In genomic region chr7:6286921-6287531, GRCm38 (mm10) we compare ENCODE assay signal across 8 mouse cellular contexts. TPM values are rescaled to one million over a fixed set of nuclear protein-coding genes. Genes with fewer than 3 reads are reported as not detected.
A peak's percentile ranks its signal among the peaks of the same experiment; 100 is the strongest.
DNase-seq lines count a peak whose midpoint lies in the region; ATAC-seq and TF ChIP-seq lines count a peak whose summit lies in the region.

No protein-coding gene starts in this region.

- no peaks in the 10 kb centered on the region for H3K27me3 ChIP-seq in E14TG2a.4 (ENCODE audit: insufficient read depth, low read length)
- no peaks in the 10 kb centered on the region for H3K27me3 ChIP-seq in hindbrain, embryonic 14.5 days (ENCODE audit: control insufficient read depth, insufficient read depth, low read length)
- H3K27me3 ChIP-seq in neural tube, embryonic 15.5 days (replicated peaks), result no peaks in the 10 kb centered on the region

- H3K27ac ChIP-seq in cortical plate, adult 2 months (ENCODE audit: insufficient read depth, low read length), result no peak overlapping the region
- peak overlapping the region; percentile 79 for H3K27ac ChIP-seq in hindbrain, embryonic 14.5 days
- H3K27ac ChIP-seq in neural tube, embryonic 15.5 days (replicated peaks), result peak overlapping the region; percentile 81

- WGBS in hindbrain, embryonic 14.5 days, result 17% methylated on average over 15 of the region's 15 CpGs
- 13% methylated on average over 15 of the region's 15 CpGs for WGBS in neural tube, embryonic 15.5 days

- no peak for TF ChIP-seq CTCF in E14TG2a.4 (conservative IDR thresholded peaks at IDR 0.05; ENCODE audit: low read length)
- TF ChIP-seq CTCF in cortical plate, adult 2 months (IDR thresholded peaks at IDR 0.05; ENCODE audit: extremely low read depth, insufficient read depth, low read length), result no peak

- peak overlapping the region; percentile 82 for H3K4me3 ChIP-seq in E14TG2a.4 (replicated peaks; ENCODE audit: low read length)
- H3K4me3 ChIP-seq in cortical plate, adult 2 months (ENCODE audit: insufficient read depth, low read length), result peak overlapping the region; percentile 61
- peak overlapping the region; percentile 55 for H3K4me3 ChIP-seq in hindbrain, embryonic 14.5 days (replicated peaks; ENCODE audit: low read length)
- H3K4me3 ChIP-seq in neural tube, embryonic 15.5 days (replicated peaks), result peak overlapping the region; percentile 54

- H3K9me3 ChIP-seq in E14TG2a.4 (ENCODE audit: low read length), result no peaks in the 10 kb centered on the region
- H3K9me3 ChIP-seq in hindbrain, embryonic 14.5 days (ENCODE audit: control insufficient read depth, low read length), result no peaks in the 10 kb centered on the region
- no peaks in the 10 kb centered on the region for H3K9me3 ChIP-seq in neural tube, embryonic 15.5 days (replicated peaks)

- H3K4me1 ChIP-seq in E14TG2a.4 (replicated peaks; ENCODE audit: low read depth, low read length), result peaks cover 45% of the 10 kb centered on the region
- no peaks in the 10 kb centered on the region; the same call in 1 of the 2 replicates for H3K4me1 ChIP-seq in cortical plate, adult 2 months (ENCODE audit: control insufficient read depth, insufficient read depth, low read length)
- peaks cover 25% of the 10 kb centered on the region for H3K4me1 ChIP-seq in hindbrain, embryonic 14.5 days (replicated peaks; ENCODE audit: control insufficient read depth, insufficient read depth, low read length)
- H3K4me1 ChIP-seq in neural tube, embryonic 15.5 days, result peaks cover 34% of the 10 kb centered on the region

- ATAC-seq in hindbrain, embryonic 14.5 days (ENCODE audit: low FRiP score), result peak; percentile 34
- peak; percentile 18 for ATAC-seq in neural tube, embryonic 15.5 days (ENCODE audit: low FRiP score)

- H3K36me3 ChIP-seq in E14TG2a.4 (ENCODE audit: insufficient read depth, low read length), result peaks cover 4% of the 10 kb centered on the region; the same call in 1 of the 2 replicates
- H3K36me3 ChIP-seq in hindbrain, embryonic 14.5 days (replicated peaks; ENCODE audit: control insufficient read depth, insufficient read depth), result peaks cover 20% of the 10 kb centered on the region; the same call in 1 of the 2 replicates
- H3K36me3 ChIP-seq in neural tube, embryonic 15.5 days, result peaks cover 15% of the 10 kb centered on the region

- H3K9ac ChIP-seq in hindbrain, embryonic 14.5 days, result peak overlapping the region; percentile 76
- peak overlapping the region; percentile 54 for H3K9ac ChIP-seq in neural tube, embryonic 15.5 days (replicated peaks)

- TF ChIP-seq POLR2A in cortical plate, adult 2 months (IDR thresholded peaks at IDR 0.05; ENCODE audit: extremely low read depth, insufficient read depth, low read length), result no peak

- peak; percentile 58 for DNase-seq in cerebellum, adult 11-12 months
- no peak for DNase-seq in cerebellum, adult 11 months
- peak; percentile 75 for DNase-seq in hindbrain, embryonic 14.5 days (ENCODE audit: low spot score)
- DNase-seq in liver, result peak; percentile 77
- no peak for DNase-seq in yolk sac, embryonic 10.5 days (ENCODE audit: low spot score)

- peak overlapping the region; percentile 88 for H3K4me2 ChIP-seq in hindbrain, embryonic 14.5 days (replicated peaks)
- peak overlapping the region; percentile 68 for H3K4me2 ChIP-seq in neural tube, embryonic 15.5 days

RNA-seq across cellular contexts. Expression of gene Zfp667, which starts 0.6 kb away (rescaled TPM):
- 7.1 and 7.7 TPM in 2 replicates for polyA plus RNA-seq in cortical plate, adult 2 months (2012; rRNA removed)
- 14.4 and 19.1 TPM in 2 replicates for polyA plus RNA-seq in hindbrain, embryonic 14.5 days (2014; fragmentation: Nextera tagmentation; extraction: Ambion mirVana)
- 14.3 and 16.2 TPM in 2 replicates for polyA plus RNA-seq in neural tube, embryonic 15.5 days (2015; fragmentation: Nextera tagmentation; extraction: Ambion mirVana)

RNA-seq across cellular contexts. Expression of gene Epp13, which starts 34.5 kb away (rescaled TPM):
- polyA plus RNA-seq in cortical plate, adult 2 months (2012; rRNA removed), result not detected in 2 replicates
- not detected in 2 replicates for polyA plus RNA-seq in hindbrain, embryonic 14.5 days (2014; fragmentation: Nextera tagmentation; extraction: Ambion mirVana)
- polyA plus RNA-seq in neural tube, embryonic 15.5 days (2015; fragmentation: Nextera tagmentation; extraction: Ambion mirVana), result 0.37 TPM in 1 of 2 replicates, not detected in the other

RNA-seq across cellular contexts. Expression of gene Zfp583, which starts 44.1 kb away (rescaled TPM):
- polyA plus RNA-seq in cortical plate, adult 2 months (2012; rRNA removed), result 7.6 and 8.0 TPM in 2 replicates
- polyA plus RNA-seq in hindbrain, embryonic 14.5 days (2014; fragmentation: Nextera tagmentation; extraction: Ambion mirVana), result 14.4 and 18.2 TPM in 2 replicates
- 12.7 and 13.7 TPM in 2 replicates for polyA plus RNA-seq in neural tube, embryonic 15.5 days (2015; fragmentation: Nextera tagmentation; extraction: Ambion mirVana)

RNA-seq across cellular contexts. Expression of gene Gm3854, which starts 56.5 kb away (rescaled TPM):
- 3.4 and 4.2 TPM in 2 replicates for polyA plus RNA-seq in cortical plate, adult 2 months (2012; rRNA removed)
- 5.9 and 6.5 TPM in 2 replicates for polyA plus RNA-seq in hindbrain, embryonic 14.5 days (2014; fragmentation: Nextera tagmentation; extraction: Ambion mirVana)
- polyA plus RNA-seq in neural tube, embryonic 15.5 days (2015; fragmentation: Nextera tagmentation; extraction: Ambion mirVana), result 7.3 and 9.0 TPM in 2 replicates

Comparison
In these comparisons a context has a peak if more than half of its experiments do, and no peak if none do; other contexts are left out.
1. DNase-seq: peak in cerebellum, adult 11-12 months (single experiment), hindbrain, embryonic 14.5 days (single experiment) and liver (single experiment); none in cerebellum, adult 11 months (single experiment) and yolk sac, embryonic 10.5 days (single experiment).
2. Peak in every context shown above with its lines, with median percentiles within 50 percentile points of each other: H3K4me3 ChIP-seq.